Mouse (Mus musculus) forebrain, embryonic 16.5 days (tissue): ENCODE measurements around the gene Rnf181. TPM values are rescaled to one million over a fixed set of nuclear protein-coding genes. Genes with fewer than 3 reads are reported as not detected.

ENCODE experiments used
- ATAC-seq: fragments of 200-750 bp; cut with Nextera tagmentation; 2 replicates; pipeline ENCODE4 v1.8.0; 2017; ENCODE audit warnings: mild to moderate bottlenecking, moderate library complexity
- H3K27ac ChIP-seq: fragments of 300-500 bp; sonication (generic); 2 replicates; pipeline ENCODE4 v1.5.1; 2014; ENCODE audit warnings: low read length, control low read depth
- H3K27me3 ChIP-seq: fragments of 300-500 bp; sonication (generic); replicated peaks from 2 replicates; pipeline ENCODE4 v1.6.1; 2014; ENCODE audit warnings: low read length; ENCODE audit not compliant: control insufficient read depth, insufficient read depth
- H3K36me3 ChIP-seq: fragments of 300-500 bp; sonication (generic); 2 replicates; pipeline ENCODE4 v1.6.1; 2014; ENCODE audit not compliant: control insufficient read depth, insufficient read depth
- H3K4me1 ChIP-seq: fragments of 300-500 bp; sonication (generic); replicated peaks from 2 replicates; pipeline ENCODE4 v1.6.1; 2014; ENCODE audit warnings: low read length; ENCODE audit not compliant: control insufficient read depth, insufficient read depth
- H3K4me2 ChIP-seq: fragments of 300-500 bp; sonication (generic); 2 replicates; pipeline ENCODE4 v1.6.1; 2014; ENCODE audit warnings: mild to moderate bottlenecking, low read length, control low read depth
- H3K4me3 ChIP-seq: fragments of 300-500 bp; sonication (generic); replicated peaks from 2 replicates; pipeline ENCODE4 v1.5.1; 2014; ENCODE audit warnings: mild to moderate bottlenecking, low read length, control low read depth
- H3K9ac ChIP-seq: fragments of 300-500 bp; sonication (generic); replicated peaks from 2 replicates; pipeline ENCODE4 v1.6.1; 2014; ENCODE audit warnings: low read depth, low read length, control low read depth
- H3K9me3 ChIP-seq: fragments of 300-500 bp; sonication (generic); 2 replicates; pipeline ENCODE4 v1.6.1; 2016; ENCODE audit warnings: low read length; ENCODE audit not compliant: control insufficient read depth
- WGBS: fragments of 180-500 bp; shearing (Covaris S2); extraction: QIAGEN DNeasy Blood & Tissue Kit; methylation state at CpG from one replicate; pipeline ENCODE4 v1.1.7; 2014; 5-methylcytosine and 5-hydroxymethylcytosine counted together
- polyA plus RNA-seq: library from polyadenylated mRNA; unstranded; fragments of >200 nt; fragmentation: Nextera tagmentation; extraction: Ambion mirVana; gene quantifications from 2 replicates; pipeline ENCODE4 v1.2.1, GENCODE M21; 2015

Rnf181 gene
- polyA plus RNA-seq, 1 experiment from 2014 or later, result 127 TPM

DNA sequence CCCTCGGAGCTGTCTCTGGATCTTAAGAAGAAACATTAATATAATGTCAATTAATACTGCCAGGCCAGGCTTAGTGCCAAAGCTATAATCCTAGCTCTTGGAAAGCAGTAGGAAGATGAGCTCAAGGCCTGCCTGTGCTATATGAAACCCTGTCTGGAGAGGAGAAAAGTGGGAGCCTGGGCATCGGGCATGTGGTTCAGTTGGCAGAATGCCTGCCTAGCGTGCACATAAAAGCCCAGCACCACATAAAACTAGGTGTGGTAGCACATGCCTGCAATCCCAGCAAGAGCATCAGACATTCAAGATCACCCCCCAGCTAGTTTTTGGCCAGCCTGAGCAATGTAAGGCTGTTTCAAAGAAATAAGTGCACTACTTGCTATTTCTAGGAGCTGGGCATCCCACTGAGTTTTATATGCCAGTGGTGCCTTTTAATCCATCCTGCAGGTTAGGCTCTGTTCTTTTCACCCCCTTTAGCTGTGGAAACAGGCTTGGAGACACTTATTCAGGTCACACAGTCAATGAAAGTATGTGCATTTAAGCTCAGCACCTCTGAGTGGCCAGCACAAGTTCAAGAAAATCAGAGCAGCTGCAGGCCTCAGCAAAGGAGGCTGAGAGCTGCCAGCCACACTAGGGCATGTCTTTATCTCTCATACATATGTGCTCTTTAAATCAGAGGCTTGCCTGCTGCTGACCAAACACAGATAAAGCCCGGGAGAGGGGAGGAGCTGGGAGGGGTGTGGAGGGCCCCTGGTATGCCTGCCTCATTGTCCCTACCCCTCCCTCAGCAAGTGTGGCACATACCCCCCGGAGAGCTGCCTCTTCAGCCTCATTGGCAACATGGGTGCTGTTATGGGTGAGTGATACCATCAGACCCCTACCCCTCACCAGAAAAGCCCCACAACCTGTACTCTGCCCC lies 9.3 kb downstream of the Rnf181 start:
- H3K4me2 ChIP-seq, result no peak overlapping the region
- H3K36me3 ChIP-seq, result peaks cover 11% of the 10 kb centered on the region; the same call in 1 of the 2 replicates
- no peaks in the 10 kb centered on the region for H3K27me3 ChIP-seq
- H3K4me1 ChIP-seq, result peaks cover 32% of the 10 kb centered on the region
- no peaks in the 10 kb centered on the region for H3K9me3 ChIP-seq
- no peak overlapping the region for H3K9ac ChIP-seq
- 74% methylated on average over 5 of the region's 5 CpGs for WGBS
- no peak overlapping the region for H3K4me3 ChIP-seq
- ATAC-seq, result no peak
- H3K27ac ChIP-seq, result no peak overlapping the region

- peak overlapping the region; percentile 68 for H3K4me3 ChIP-seq
- H3K4me2 ChIP-seq, result peak overlapping the region; percentile 92
- peaks cover 24% of the 10 kb centered on the region for H3K4me1 ChIP-seq
- H3K9me3 ChIP-seq, result no peaks in the 10 kb centered on the region
- WGBS, result 37% methylated on average over 8 of the region's 8 CpGs
- no peak for ATAC-seq
- H3K27me3 ChIP-seq, result no peaks in the 10 kb centered on the region
- H3K27ac ChIP-seq, result no peak overlapping the region
- H3K36me3 ChIP-seq, result peaks cover 11% of the 10 kb centered on the region; the same call in 1 of the 2 replicates
- H3K9ac ChIP-seq, result peak overlapping the region; percentile 82
These were observed 10.7 kb downstream of the Rnf181 start for GRCm38 (mm10) chr6:72356001-72356532.

GRCm38 (mm10) chr6:72355066-72355911 lies 11.5 kb downstream of the Rnf181 start, which contains the start of gene Tmem150a:
Gene Tmem150a (plus strand): TSS chr6:72355447.
- Histone ChIP-seq H3K27me3 (no peaks in the 10 kb centered on the region), H3K4me3 (peak within 1 kb of the TSS; percentile 68), H3K36me3 (peaks cover 11% of the 10 kb centered on the region; the same call in 1 of the 2 replicates), H3K9ac (peak within 1 kb of the TSS; percentile 82), H3K4me2 (peak within 1 kb of the TSS; percentile 92), H3K4me1 (peaks cover 17% of the 10 kb centered on the region), H3K9me3 (no peaks in the 10 kb centered on the region), H3K27ac (0 out of 2 replicates have a peak within 1 kb of the TSS, but pooled peaks have one; percentile 15)
- ATAC-seq, result peak; percentile 87
- WGBS, result under 1% methylated on average over 67 of the region's 71 CpGs

DNA sequence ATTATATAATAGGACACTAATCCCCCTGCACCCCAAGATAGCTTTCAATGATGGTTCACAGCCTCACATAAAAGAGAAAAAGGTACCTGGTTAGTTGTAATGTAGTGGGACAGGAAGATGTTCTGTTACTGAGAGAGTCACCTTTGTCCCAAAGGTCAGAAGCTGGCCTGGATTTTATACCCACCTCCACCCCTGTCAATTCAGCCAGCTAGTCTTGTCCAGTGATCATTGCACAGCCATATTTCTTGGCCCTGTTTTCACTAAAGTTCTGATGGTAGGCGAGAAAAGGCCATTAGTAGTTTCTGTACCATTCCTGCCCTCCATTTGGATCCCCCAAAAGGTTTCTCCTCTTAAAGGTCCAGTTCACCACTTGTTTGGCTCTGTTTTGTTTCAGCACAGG lies 12.7 kb downstream of the Rnf181 start:
- WGBS, result 81% methylated on average over 1 of the region's 1 CpGs

DNA sequence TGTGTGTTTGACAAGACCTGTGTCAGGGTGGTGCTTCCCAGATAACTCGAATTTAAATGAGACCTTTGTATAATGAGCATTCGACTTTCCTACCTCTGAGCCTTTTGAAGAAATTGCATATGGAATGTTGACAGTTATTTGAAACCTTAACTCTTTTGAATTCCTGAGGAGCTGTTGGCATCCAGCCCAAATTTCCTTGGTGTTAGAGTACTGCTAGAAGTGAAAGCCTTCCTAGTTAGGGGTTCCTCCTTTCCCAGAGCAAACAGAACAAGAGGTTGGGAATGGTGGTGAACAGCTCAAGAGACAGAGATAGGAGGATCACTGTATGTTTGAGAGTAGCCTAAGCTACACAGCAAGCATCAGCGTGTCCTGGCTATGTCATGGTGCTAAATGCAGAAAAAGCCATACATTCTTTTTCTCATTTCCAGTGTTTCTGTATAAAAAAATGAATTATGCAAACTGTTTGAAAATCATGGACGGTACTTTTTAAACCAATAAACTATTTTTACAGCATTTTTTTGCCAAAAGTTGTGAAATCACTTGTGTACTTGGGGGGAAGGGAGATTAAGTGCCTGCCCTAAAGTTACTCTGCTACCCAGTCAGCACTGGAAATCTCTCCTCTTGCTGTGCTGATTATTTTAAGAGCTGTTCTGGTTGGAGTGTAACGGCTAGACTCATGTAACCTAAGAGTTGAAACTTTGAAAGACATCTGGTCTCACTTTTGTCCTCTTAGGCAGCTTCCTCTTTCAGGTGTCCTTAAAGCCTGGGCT lies 13.9 kb downstream of the Rnf181 start:
- ATAC-seq, result no peak
- H3K4me3 ChIP-seq, result no peak overlapping the region
- 69% methylated on average over 5 of the region's 5 CpGs for WGBS

More for the DNA sequence above, 12.7 kb downstream of the Rnf181 start:
- Histone ChIP-seq H3K4me1 (peaks cover 16% of the 10 kb centered on the region), H3K4me2 (no peak overlapping the region), H3K4me3 (no peak overlapping the region), H3K27ac (no peak overlapping the region), H3K9me3 (no peaks in the 10 kb centered on the region), H3K36me3 (peaks cover 11% of the 10 kb centered on the region), H3K27me3 (no peaks in the 10 kb centered on the region), H3K9ac (no peak overlapping the region)
- no peak for ATAC-seq

DNA sequence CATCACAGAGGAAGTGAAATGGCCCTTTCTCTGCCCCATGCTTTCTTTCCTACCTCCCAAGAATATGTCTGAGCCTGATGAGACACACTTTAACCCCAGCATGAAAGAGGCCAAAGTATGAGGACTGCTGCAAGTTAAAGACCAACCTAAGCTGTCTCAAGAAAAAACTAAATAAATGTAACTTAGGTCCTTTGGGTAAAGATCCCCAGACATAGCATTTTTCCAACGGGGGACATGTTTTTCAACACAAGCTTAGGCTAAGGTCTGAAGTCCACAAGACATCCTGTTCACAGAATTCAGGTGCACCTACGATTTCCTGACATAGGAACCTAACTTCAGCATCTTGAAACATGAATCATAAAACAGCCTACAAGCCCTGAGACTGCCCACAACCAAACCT lies 16.5 kb downstream of the Rnf181 start:
- no peak overlapping the region for H3K9ac ChIP-seq
- H3K4me3 ChIP-seq, result no peak overlapping the region
- H3K36me3 ChIP-seq, result peaks cover 4% of the 10 kb centered on the region; the same call in 1 of the 2 replicates
- ATAC-seq, result no peak
- H3K4me2 ChIP-seq, result no peak overlapping the region
- H3K4me1 ChIP-seq, result peaks cover 26% of the 10 kb centered on the region
- 93% methylated on average over 2 of the region's 2 CpGs for WGBS
- H3K9me3 ChIP-seq, result no peaks in the 10 kb centered on the region
- H3K27me3 ChIP-seq, result no peaks in the 10 kb centered on the region
- no peak overlapping the region for H3K27ac ChIP-seq

More for the DNA sequence above, 13.9 kb downstream of the Rnf181 start:
- H3K36me3 ChIP-seq, result peaks cover 4% of the 10 kb centered on the region; the same call in 1 of the 2 replicates
- H3K4me1 ChIP-seq, result peaks cover 26% of the 10 kb centered on the region
- H3K9ac ChIP-seq, result no peak overlapping the region
- no peak overlapping the region for H3K4me2 ChIP-seq
- H3K27me3 ChIP-seq, result no peaks in the 10 kb centered on the region
- H3K27ac ChIP-seq, result no peak overlapping the region
- no peaks in the 10 kb centered on the region for H3K9me3 ChIP-seq

DNA sequence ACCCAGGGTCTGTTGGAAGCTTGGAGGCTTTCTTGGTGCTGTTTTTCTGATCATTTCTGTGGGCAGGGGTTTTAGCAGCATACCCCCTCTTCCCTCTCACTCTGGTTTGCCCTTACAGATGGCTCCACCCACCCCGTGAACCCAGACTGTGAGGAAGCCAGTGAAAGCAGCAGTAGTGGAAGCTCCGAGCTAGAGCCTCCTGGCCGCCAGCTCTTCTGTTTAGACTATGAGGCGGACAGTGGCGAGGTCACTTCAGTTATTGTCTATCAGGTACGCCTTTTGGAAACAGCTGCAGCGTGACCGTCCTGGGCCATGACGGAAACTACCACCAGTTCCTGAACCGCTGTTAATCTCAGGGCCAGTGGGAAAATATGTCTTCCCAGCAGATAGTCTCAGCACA lies 18.3 kb downstream of the Rnf181 start:
- 80% methylated on average over 10 of the region's 10 CpGs for WGBS
- Histone ChIP-seq H3K27me3 (no peaks in the 10 kb centered on the region), H3K9me3 (no peaks in the 10 kb centered on the region), H3K4me1 (peaks cover 32% of the 10 kb centered on the region), H3K9ac (no peak overlapping the region), H3K4me2 (peak overlapping the region; percentile 95), H3K27ac (no peak overlapping the region), H3K4me3 (no peak overlapping the region), H3K36me3 (peaks cover 4% of the 10 kb centered on the region; the same call in 1 of the 2 replicates)
- ATAC-seq, result no peak

GRCm38 (mm10) chr6:72347166-72347941 lies 19.4 kb downstream of the Rnf181 start, which contains the start of gene 0610030E20Rik:
Gene 0610030E20Rik (plus strand): TSS chr6:72347317.
- Histone ChIP-seq H3K4me2 (peak within 1 kb of the TSS; percentile 95), H3K27ac (peak within 1 kb of the TSS; percentile 88), H3K9ac (peak within 1 kb of the TSS; percentile 90), H3K4me1 (peaks cover 32% of the 10 kb centered on the region), H3K9me3 (no peaks in the 10 kb centered on the region), H3K36me3 (peaks cover 4% of the 10 kb centered on the region; the same call in 1 of the 2 replicates), H3K4me3 (peak within 1 kb of the TSS; percentile 89), H3K27me3 (no peaks in the 10 kb centered on the region)
- WGBS, result 0% methylated on average over 65 of the region's 72 CpGs
- ATAC-seq, result peak; percentile 62
